Mouse (Mus musculus) heart, embryonic 15.5 days (tissue): ENCODE data around the gene Tex26. TPM values are rescaled to one million over a fixed set of nuclear protein-coding genes. Genes with fewer than 3 reads are reported as not detected.

Source experiments
- ATAC-seq: fragments of 200-750 bp; cut with Nextera tagmentation; replicated peaks from 2 replicates; pipeline ENCODE4 v1.8.0; 2017; ENCODE audit warnings: low read depth, moderate TSS enrichment; ENCODE audit not compliant: insufficient number of reproducible peaks, insufficient read depth, low FRiP score
- H3K27ac ChIP-seq: fragments of 300-500 bp; sonication (generic); 2 replicates; pipeline ENCODE4 v1.5.1; 2015; ENCODE audit warnings: mild to moderate bottlenecking, inconsistent platforms
- H3K27me3 ChIP-seq: fragments of 300-500 bp; sonication (generic); 2 replicates; pipeline ENCODE4 v1.6.1; 2015; ENCODE audit warnings: inconsistent platforms
- H3K36me3 ChIP-seq: fragments of 300-500 bp; sonication (generic); 2 replicates; pipeline ENCODE4 v1.6.1; 2015; ENCODE audit warnings: mild to moderate bottlenecking, inconsistent platforms
- H3K4me1 ChIP-seq: fragments of 300-500 bp; sonication (generic); replicated peaks from 2 replicates; pipeline ENCODE4 v1.6.1; 2015; ENCODE audit warnings: inconsistent platforms
- H3K4me2 ChIP-seq: fragments of 300-500 bp; sonication (generic); 2 replicates; pipeline ENCODE4 v1.6.1; 2015; ENCODE audit warnings: inconsistent platforms, mild to moderate bottlenecking, moderate library complexity
- H3K4me3 ChIP-seq: fragments of 300-500 bp; sonication (generic); 2 replicates; pipeline ENCODE4 v1.5.1; 2015; ENCODE audit warnings: mild to moderate bottlenecking, inconsistent platforms
- H3K9ac ChIP-seq: fragments of 300-500 bp; sonication (generic); 2 replicates; pipeline ENCODE4 v1.6.1; 2015; ENCODE audit warnings: mild to moderate bottlenecking, inconsistent platforms
- H3K9me3 ChIP-seq: fragments of 300-500 bp; sonication (generic); replicated peaks from 2 replicates; pipeline ENCODE4 v1.6.1; 2016; ENCODE audit warnings: inconsistent platforms
- WGBS: fragments of 180-500 bp; shearing (Covaris S2); methylation state at CpG from one replicate; pipeline ENCODE4 v1.1.7; 2015; ENCODE audit warnings: mixed read lengths; 5-methylcytosine and 5-hydroxymethylcytosine counted together
- polyA plus RNA-seq: library from polyadenylated mRNA; unstranded; fragments of >200 nt; fragmentation: Nextera tagmentation; extraction: Ambion mirVana; gene quantifications from 2 replicates; pipeline ENCODE4 v1.2.1, GENCODE M21; 2015

The Tex26 gene
- polyA plus RNA-seq = 0.31 and 0.89 TPM in 2 replicates

- under 1% methylated on average over 25 of the region's 25 CpGs for WGBS
- no peaks in the 10 kb centered on the region for H3K27me3 ChIP-seq
- no peaks in the 10 kb centered on the region for H3K9me3 ChIP-seq
- H3K4me2 ChIP-seq = peak within 1 kb of the TSS; percentile 79
- ATAC-seq = peak; percentile 83
- H3K36me3 ChIP-seq = no peaks in the 10 kb centered on the region
- peaks cover 24% of the 10 kb centered on the region for H3K4me1 ChIP-seq
- peak within 1 kb of the TSS; percentile 40 for H3K9ac ChIP-seq
- peak within 1 kb of the TSS; percentile 61 for H3K27ac ChIP-seq
- H3K4me3 ChIP-seq = peak within 1 kb of the TSS; percentile 48
These were observed at the start of gene Tex26 for GRCm38 (mm10) chr5:149439531-149440179. Gene Tex26, plus strand, starts transcription at chr5:149439660.

GRCm38 (mm10) chr5:149391574-149392375 is 47.7 kb upstream of the Tex26 start:
- no peaks in the 10 kb centered on the region for H3K9me3 ChIP-seq
- 12% methylated on average over 18 of the region's 18 CpGs for WGBS
- H3K4me2 ChIP-seq = peak overlapping the region; percentile 40
- peaks cover 21% of the 10 kb centered on the region for H3K4me1 ChIP-seq
- peak overlapping the region; percentile 60 for H3K27ac ChIP-seq
- no peaks in the 10 kb centered on the region for H3K27me3 ChIP-seq
- no peak overlapping the region for H3K9ac ChIP-seq
- H3K4me3 ChIP-seq = no peak overlapping the region
- no peak for ATAC-seq
- H3K36me3 ChIP-seq = no peaks in the 10 kb centered on the region

- H3K27me3 ChIP-seq = no peaks in the 10 kb centered on the region
- no peaks in the 10 kb centered on the region for H3K9me3 ChIP-seq
- H3K9ac ChIP-seq = no peak overlapping the region
- no peak overlapping the region for H3K4me3 ChIP-seq
- H3K4me1 ChIP-seq = peaks cover 21% of the 10 kb centered on the region
- H3K4me2 ChIP-seq = no peak overlapping the region
- H3K27ac ChIP-seq = no peak overlapping the region
- no peaks in the 10 kb centered on the region for H3K36me3 ChIP-seq
- no peak for ATAC-seq
- WGBS = 49% methylated on average over 6 of the region's 6 CpGs
These were observed 47.0 kb upstream of the Tex26 start for GRCm38 (mm10) chr5:149392420-149392988.

GRCm38 (mm10) chr5:149401446-149401975 is 37.9 kb upstream of the Tex26 start:
- no peaks in the 10 kb centered on the region for H3K36me3 ChIP-seq
- 80% methylated on average over 7 of the region's 7 CpGs for WGBS
- no peak overlapping the region for H3K4me2 ChIP-seq
- no peak overlapping the region for H3K9ac ChIP-seq
- no peak for ATAC-seq
- H3K9me3 ChIP-seq = no peaks in the 10 kb centered on the region
- H3K27ac ChIP-seq = no peak overlapping the region
- H3K4me3 ChIP-seq = no peak overlapping the region
- H3K27me3 ChIP-seq = no peaks in the 10 kb centered on the region
- H3K4me1 ChIP-seq = no peaks in the 10 kb centered on the region; the same call in 1 of the 2 replicates

- H3K9me3 ChIP-seq = no peaks in the 10 kb centered on the region
- no peaks in the 10 kb centered on the region for H3K36me3 ChIP-seq
- no peak overlapping the region for H3K9ac ChIP-seq
- H3K27ac ChIP-seq = no peak overlapping the region
- no peaks in the 10 kb centered on the region; the same call in 1 of the 2 replicates for H3K4me1 ChIP-seq
- ATAC-seq = no peak
- H3K27me3 ChIP-seq = no peaks in the 10 kb centered on the region
- H3K4me2 ChIP-seq = no peak overlapping the region
- WGBS = 79% methylated on average over 10 of the region's 10 CpGs
- no peak overlapping the region for H3K4me3 ChIP-seq
These were observed 37.4 kb upstream of the Tex26 start for GRCm38 (mm10) chr5:149402029-149402428.

- Histone ChIP-seq H3K9me3 (no peaks in the 10 kb centered on the region), H3K36me3 (no peaks in the 10 kb centered on the region), H3K4me2 (no peak overlapping the region), H3K4me3 (no peak overlapping the region), H3K4me1 (no peaks in the 10 kb centered on the region; the same call in 1 of the 2 replicates), H3K27ac (no peak overlapping the region), H3K9ac (no peak overlapping the region), H3K27me3 (no peaks in the 10 kb centered on the region)
- 62% methylated on average over 5 of the region's 5 CpGs for WGBS
- ATAC-seq = no peak
These were observed 36.1 kb upstream of the Tex26 start for GRCm38 (mm10) chr5:149403386-149403785.

- Histone ChIP-seq H3K36me3 (no peaks in the 10 kb centered on the region), H3K4me2 (no peak overlapping the region), H3K9ac (no peak overlapping the region), H3K4me3 (no peak overlapping the region), H3K4me1 (no peaks in the 10 kb centered on the region), H3K27me3 (no peaks in the 10 kb centered on the region), H3K27ac (no peak overlapping the region), H3K9me3 (no peaks in the 10 kb centered on the region)
- WGBS = 77% methylated on average over 5 of the region's 5 CpGs
- no peak for ATAC-seq
These were observed 34.8 kb upstream of the Tex26 start for GRCm38 (mm10) chr5:149404710-149405109.

GRCm38 (mm10) chr5:149406791-149407276 is 32.6 kb upstream of the Tex26 start:
- Histone ChIP-seq H3K36me3 (no peaks in the 10 kb centered on the region), H3K4me1 (peaks cover 9% of the 10 kb centered on the region), H3K4me2 (no peak overlapping the region), H3K9ac (no peak overlapping the region), H3K27me3 (no peaks in the 10 kb centered on the region), H3K4me3 (no peak overlapping the region), H3K27ac (no peak overlapping the region), H3K9me3 (no peaks in the 10 kb centered on the region)
- ATAC-seq = no peak
- 82% methylated on average over 8 of the region's 8 CpGs for WGBS

- Histone ChIP-seq H3K27me3 (peaks cover 15% of the 10 kb centered on the region; the same call in 1 of the 2 replicates), H3K27ac (no peak overlapping the region), H3K4me3 (no peak overlapping the region), H3K36me3 (no peaks in the 10 kb centered on the region), H3K9me3 (no peaks in the 10 kb centered on the region), H3K9ac (no peak overlapping the region), H3K4me2 (no peak overlapping the region), H3K4me1 (peaks cover 13% of the 10 kb centered on the region)
- 89% methylated on average over 3 of the region's 3 CpGs for WGBS
- no peak for ATAC-seq
These were observed 30.0 kb upstream of the Tex26 start for GRCm38 (mm10) chr5:149409502-149409901.

GRCm38 (mm10) chr5:149411509-149412193 is 27.8 kb upstream of the Tex26 start, which contains the start of gene Medag:
Gene Medag, plus strand, starts transcription at chr5:149411749.
- peak within 1 kb of the TSS; percentile 41; the same call in 1 of the 2 replicates for H3K27ac ChIP-seq
- 2% methylated on average over 38 of the region's 38 CpGs for WGBS
- no peaks in the 10 kb centered on the region for H3K36me3 ChIP-seq

More at GRCm38 (mm10) chr5:149411509-149412193, 27.8 kb upstream of the Tex26 start, which contains the start of gene Medag:
- ATAC-seq = peak; percentile 65
- peaks cover 15% of the 10 kb centered on the region; the same call in 1 of the 2 replicates for H3K27me3 ChIP-seq
- no peaks in the 10 kb centered on the region for H3K9me3 ChIP-seq
- H3K4me3 ChIP-seq = peak within 1 kb of the TSS; percentile 49
- H3K9ac ChIP-seq = peak within 1 kb of the TSS; percentile 55
- peaks cover 13% of the 10 kb centered on the region for H3K4me1 ChIP-seq
- H3K4me2 ChIP-seq = peak within 1 kb of the TSS; percentile 79
